Mouse (Mus musculus) liver, embryonic 14.5 days (tissue): ENCODE data around the gene Ctnnd1.

ENCODE experiments used
- CTCF ChIP-seq: IDR thresholded peaks from 2 replicates; pipeline ENCODE4 v1.5.1; 2016; ENCODE audit warnings: antibody characterized with exemption, low read depth, control low read depth
- EP300 ChIP-seq: IDR thresholded peaks from 2 replicates; pipeline ENCODE4 v1.6.1; 2016; ENCODE audit warnings: antibody characterized with exemption, low read depth

GRCm38 (mm10) chr2:84649674-84650073 lies 891 bp downstream of the Ctnnd1 start:
- TF ChIP-seq CTCF (no peak), EP300 (no peak)
